Mouse (Mus musculus) lung, adult 2 months (tissue): ENCODE measurements around the gene Olfr453. TPM values are rescaled to one million over a fixed set of nuclear protein-coding genes. Genes with fewer than 3 reads are reported as not detected.

Source experiments
- DNase-seq: peaks from one replicate; pipeline ENCODE4 v3.0.0; 2022
- H3K4me1 ChIP-seq: fragments of 200-500 bp; 2 replicates; pipeline ENCODE4 v1.6.1; 2011; ENCODE audit warnings: low read length; ENCODE audit not compliant: control insufficient read depth, insufficient read depth
- H3K4me3 ChIP-seq: fragments of 200-500 bp; replicated peaks from 2 replicates; pipeline ENCODE3; 2011; ENCODE audit warnings: low read depth, mild to moderate bottlenecking, control low read depth, low read length; ENCODE audit errors: extremely low read depth
- CTCF ChIP-seq: fragments of 200-500 bp; IDR thresholded peaks from 2 replicates; pipeline ENCODE4 v1.5.1; 2011; ENCODE audit warnings: mild to moderate bottlenecking, low read length, control low read depth; ENCODE audit not compliant: insufficient read depth
- POLR2A ChIP-seq: fragments of 200-500 bp; IDR thresholded peaks from 2 replicates; pipeline ENCODE4 v1.6.1; 2011; ENCODE audit warnings: low read depth, mild to moderate bottlenecking, control low read depth, low read length, borderline replicate concordance; ENCODE audit errors: extremely low read depth
- WGBS: fragments of 180-500 bp; shearing (Covaris S2); methylation state at CpG from one replicate; pipeline ENCODE4 v1.1.7; 2018; 5-methylcytosine and 5-hydroxymethylcytosine counted together
- polyA plus RNA-seq: library from polyadenylated mRNA; depleted of rRNA; stranded (reverse); fragments of >200 nt; gene quantifications from 2 replicates; pipeline ENCODE4 v1.2.3, GENCODE M21; 2012; rRNA removed

Olfr453 gene
- polyA plus RNA-seq, 1 experiment, result not detected

GRCm38 (mm10) chr6:42777066-42777465, 37.9 kb downstream of the Olfr453 start:
- 86% methylated on average over 1 of the region's 1 CpGs for WGBS
- TF ChIP-seq POLR2A, result no peak
- TF ChIP-seq CTCF, result no peak
- no peak overlapping the region for H3K4me3 ChIP-seq
- no peaks in the 10 kb centered on the region for H3K4me1 ChIP-seq
- DNase-seq, result no peak

DNA sequence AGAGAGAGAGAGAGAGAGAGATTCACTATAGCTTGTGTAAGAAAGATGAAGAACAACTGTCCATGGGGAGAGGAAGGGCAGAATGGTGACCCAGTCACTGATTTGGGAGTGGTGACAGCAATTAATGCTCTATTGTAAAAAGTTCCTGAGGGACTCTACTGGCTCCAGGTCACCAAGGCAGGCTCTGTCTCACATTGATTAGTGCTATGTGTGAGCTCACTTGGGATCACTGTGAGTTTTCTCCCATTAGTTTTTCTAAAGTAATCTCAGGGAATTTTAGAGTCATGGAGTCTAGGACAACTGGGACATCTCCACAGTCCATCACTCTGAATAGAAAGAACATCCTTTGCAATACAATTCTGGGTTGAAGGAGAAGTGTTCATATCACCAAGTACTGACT, 45.6 kb downstream of the Olfr453 start, which contains the start of gene Olfr452:
Gene Olfr452 (plus strand): TSS at position 301 of the 400 bp plus-strand sequence.
- DNase-seq, result no peak
- H3K4me1 ChIP-seq, result no peaks in the 10 kb centered on the region
- TF ChIP-seq CTCF (no peak), POLR2A (no peak)
- H3K4me3 ChIP-seq, result no peak within 1 kb of the TSS

DNA sequence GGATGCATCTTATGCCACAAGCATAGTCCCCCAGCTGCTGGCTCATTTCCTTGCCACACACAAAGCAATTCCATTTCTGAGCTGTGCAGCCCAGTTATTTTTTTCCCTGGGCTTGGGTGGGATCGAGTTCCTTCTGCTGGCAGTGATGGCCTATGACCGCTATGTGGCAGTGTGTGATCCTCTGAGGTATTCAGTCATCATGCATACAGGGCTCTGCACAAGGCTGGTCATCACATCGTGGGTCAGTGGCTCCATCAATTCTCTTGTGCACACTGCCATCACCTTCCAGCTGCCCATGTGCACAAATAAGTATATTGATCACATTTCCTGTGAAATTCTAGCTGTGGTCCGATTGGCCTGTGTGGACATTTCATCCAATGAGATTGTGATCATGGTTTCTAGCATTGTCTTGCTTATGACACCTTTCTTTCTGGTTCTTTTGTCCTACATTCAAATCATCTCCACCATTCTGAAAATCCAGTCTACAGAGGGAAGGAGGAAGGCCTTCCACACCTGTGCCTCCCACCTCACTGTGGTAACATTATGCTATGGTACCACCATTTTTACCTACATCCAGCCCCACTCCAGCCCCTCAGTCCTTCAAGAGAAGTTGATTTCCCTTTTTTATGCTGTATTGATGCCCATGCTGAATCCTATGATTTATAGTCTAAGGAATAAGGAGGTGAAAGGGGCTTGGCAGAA, 51.2 kb downstream of the Olfr453 start:
- WGBS, result 46% methylated on average over 4 of the region's 4 CpGs
- no peak for TF ChIP-seq CTCF
- TF ChIP-seq POLR2A, result no peak
- Histone ChIP-seq H3K4me3 (no peak overlapping the region), H3K4me1 (no peaks in the 10 kb centered on the region)
- no peak for DNase-seq

DNA sequence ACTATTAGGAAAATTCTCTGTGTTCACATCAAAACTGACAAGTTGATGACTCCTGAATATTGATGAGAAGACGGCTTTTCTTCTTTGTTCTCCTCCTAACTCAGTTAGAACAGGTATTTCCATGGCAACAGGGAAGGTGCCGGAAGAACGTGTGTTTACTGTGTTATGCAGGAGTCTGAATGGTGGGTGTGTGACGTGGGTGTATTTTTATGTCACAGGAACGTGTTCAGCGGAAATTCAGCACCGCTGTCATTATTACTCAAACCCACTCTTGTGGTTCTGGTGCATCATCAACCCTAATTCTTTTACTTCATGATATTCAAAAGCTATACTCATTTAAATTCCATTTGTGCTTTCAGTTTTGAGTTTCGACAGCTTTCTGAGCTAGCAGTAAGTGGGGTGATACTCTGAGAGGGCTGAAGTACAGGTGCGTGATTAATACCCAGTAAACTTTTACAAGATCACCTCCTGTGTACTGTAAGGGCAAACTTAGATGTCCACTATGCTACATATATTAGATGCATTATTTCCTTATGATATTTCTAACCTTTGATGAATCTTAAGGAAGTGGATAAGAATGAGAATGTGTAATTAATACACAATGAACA, 51.9 kb downstream of the Olfr453 start:
- Histone ChIP-seq H3K4me1 (no peaks in the 10 kb centered on the region), H3K4me3 (no peak overlapping the region)
- WGBS, result 72% methylated on average over 9 of the region's 9 CpGs
- no peak for TF ChIP-seq CTCF
- TF ChIP-seq POLR2A, result no peak
- DNase-seq, result no peak

- Histone ChIP-seq H3K4me3 (no peak overlapping the region), H3K4me1 (no peaks in the 10 kb centered on the region)
- no peak for DNase-seq
- TF ChIP-seq CTCF (no peak), POLR2A (no peak)
- 88% methylated on average over 3 of the region's 3 CpGs for WGBS
Measured at GRCm38 (mm10) chr6:42794982-42795381, 55.8 kb downstream of the Olfr453 start.

Other genes starting within 250 kb of the Olfr453 start
- gene Olfr455, start 191.8 kb upstream of the Olfr453 start, polyA plus RNA-seq, result not detected in 2 replicates
- gene Tcaf3, start 141.7 kb upstream of the Olfr453 start, polyA plus RNA-seq, result not detected in 2 replicates
- gene Tcaf2, start 94.1 kb upstream of the Olfr453 start, polyA plus RNA-seq, result 1.3 and 3.7 TPM in 2 replicates
- 17.6 and 25.2 TPM in 2 replicates for gene Tcaf1, start 29.3 kb upstream of the Olfr453 start, polyA plus RNA-seq
- gene Olfr38, start 17.0 kb downstream of the Olfr453 start, polyA plus RNA-seq, result not detected in 2 replicates
- gene Olfr452, start 45.7 kb downstream of the Olfr453 start, polyA plus RNA-seq, result not detected in 2 replicates
- not detected in 2 replicates for gene Olfr450, start 72.6 kb downstream of the Olfr453 start, polyA plus RNA-seq
- not detected in 2 replicates for gene Olfr449, start 95.0 kb downstream of the Olfr453 start, polyA plus RNA-seq
- not detected in 2 replicates for gene Olfr448, start 151.1 kb downstream of the Olfr453 start, polyA plus RNA-seq
- not detected in 2 replicates for gene Olfr447, start 169.5 kb downstream of the Olfr453 start, polyA plus RNA-seq
- gene Olfr446, start 182.0 kb downstream of the Olfr453 start, polyA plus RNA-seq, result not detected in 2 replicates
- gene Olfr444, start 209.7 kb downstream of the Olfr453 start, polyA plus RNA-seq, result not detected in 2 replicates